Mouse (Mus musculus): Measurements from ENCODE around the gene Glt6d1.

- TF ChIP-seq CTCF (IDR thresholded peaks at IDR 0.05; ENCODE audit: low read depth, low read length) = no peak
- no peak for TF ChIP-seq POLR2A (IDR thresholded peaks at IDR 0.05; ENCODE audit: insufficient read depth, low read length)
Observed at GRCm38 (mm10) chr2:25852626-25853025, 37.0 kb upstream of the Glt6d1 start.

All from ES-Bruce4 (cell line).